Mouse (Mus musculus): ENCODE measurements around the gene Bad.

Bad gene

GRCm38 (mm10) chr19:6934195-6934977, 7.3 kb upstream of the Bad start, which contains the start of gene Kcnk4:
Kcnk4 (minus strand) TSS chr19:6934515.
- no peak for DNase-seq (ENCODE audit: low spot score in 2 of 2)

DNA sequence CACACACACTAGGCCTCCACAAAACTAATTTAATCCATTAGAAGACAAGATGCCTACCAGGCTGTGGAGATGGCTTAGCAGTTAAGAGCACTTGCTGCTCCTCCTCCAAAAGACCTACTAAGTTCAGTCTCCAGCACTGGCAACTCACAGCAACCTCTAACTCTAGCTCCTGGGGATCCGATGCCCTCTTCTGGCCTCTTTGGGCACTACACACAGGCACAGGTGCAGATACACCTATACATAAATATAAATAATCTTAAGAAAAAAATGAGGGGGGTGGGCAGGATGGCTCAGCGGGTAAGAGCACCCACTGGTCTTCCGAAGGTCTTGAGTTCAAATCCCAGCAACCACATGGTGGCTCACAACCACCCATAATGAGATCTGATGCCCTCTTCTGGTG, 5.4 kb upstream of the Bad start:
- DNase-seq (ENCODE audit: low spot score in 2 of 2) = no peak

DNA sequence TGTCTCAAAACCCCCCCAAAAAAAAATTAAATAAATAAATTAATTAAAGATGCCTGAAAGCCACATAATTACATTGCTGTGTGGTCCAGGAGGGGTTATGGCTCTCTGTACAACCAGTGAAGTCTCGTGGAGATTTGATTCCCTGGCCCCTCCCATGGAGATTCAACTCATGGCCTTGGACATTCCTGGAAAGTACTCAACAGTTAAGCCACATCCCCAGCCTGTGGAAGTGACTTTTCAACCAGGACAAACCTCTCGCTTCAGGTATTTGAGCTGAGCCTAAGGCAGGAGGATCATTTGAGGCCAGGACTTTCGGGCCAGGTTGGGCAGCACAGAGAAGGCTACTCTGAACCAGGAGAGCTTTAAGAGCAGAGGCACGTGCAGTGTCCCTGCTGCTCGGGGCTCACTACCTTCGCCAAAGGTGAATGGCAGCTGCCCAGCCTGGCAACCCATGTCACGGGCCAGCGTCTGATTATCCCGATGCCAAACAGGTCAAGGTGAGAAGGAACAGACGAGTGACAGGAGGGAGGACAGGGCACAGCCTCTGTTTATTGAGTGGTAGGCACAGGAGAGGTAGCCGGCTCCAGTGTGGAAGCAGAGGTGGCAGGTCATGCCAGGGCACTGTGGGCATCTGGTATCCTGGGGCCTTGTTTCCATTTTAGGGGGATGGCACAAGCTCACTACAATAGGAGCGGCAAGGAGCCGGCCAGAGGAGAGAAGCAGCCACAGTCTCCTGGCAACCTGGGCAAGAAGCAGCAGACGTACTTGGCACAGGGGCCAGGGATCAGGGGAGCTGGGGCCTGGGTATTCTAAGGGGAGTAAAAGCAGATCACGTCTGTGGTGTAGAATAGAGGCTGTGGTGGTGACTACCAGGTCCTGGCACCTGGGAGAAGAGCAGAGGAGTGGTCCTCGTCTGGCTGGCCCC, 3.9 kb upstream of the Bad start:
- DNase-seq (ENCODE audit: low spot score in 2 of 2) = no peak

DNA sequence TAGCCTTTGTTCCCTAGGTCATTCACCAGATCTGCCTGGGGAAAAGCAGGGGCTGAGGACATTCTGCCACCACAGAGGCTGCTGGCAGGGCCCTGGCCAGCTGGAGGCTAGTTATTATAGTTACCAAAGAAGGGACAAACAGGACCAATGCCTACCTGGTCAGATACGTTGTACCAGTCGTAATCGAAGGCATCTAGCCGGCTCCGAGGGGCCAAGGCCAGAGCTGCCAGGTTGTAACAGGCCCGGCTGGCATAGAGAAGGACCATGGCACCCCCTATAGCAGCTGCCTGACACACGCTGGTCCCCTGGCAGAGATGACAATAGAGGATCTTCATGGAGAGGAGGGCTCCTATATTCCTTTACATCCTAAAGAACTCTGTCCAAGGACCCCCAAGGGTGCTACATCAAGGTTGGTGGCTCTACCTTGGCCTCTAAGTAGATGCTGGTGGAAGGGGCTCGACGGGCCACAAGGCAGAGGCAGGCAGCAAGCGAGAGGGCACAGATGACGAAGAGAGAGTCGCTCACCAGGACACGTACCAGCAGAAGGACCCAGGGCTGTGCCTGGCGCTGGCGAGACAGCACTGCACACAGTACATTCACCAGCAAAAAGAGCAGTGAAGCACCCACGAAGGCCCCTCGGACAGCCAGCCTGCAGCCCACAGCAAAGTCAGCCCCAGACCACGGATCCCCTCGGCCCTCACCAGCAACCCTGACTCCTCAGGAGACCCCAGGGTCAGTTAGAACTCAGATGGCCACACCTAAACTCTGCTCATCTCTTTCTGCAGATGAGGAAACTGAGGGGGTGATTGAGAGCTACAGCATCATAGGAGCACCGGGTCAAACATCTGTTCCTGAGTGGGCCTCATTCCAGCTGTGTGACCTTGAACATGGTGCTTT, 2.3 kb upstream of the Bad start:
- no peak for DNase-seq (ENCODE audit: low spot score in 2 of 2)

- DNase-seq (ENCODE audit: low spot score in 2 of 2) = no peak
Observed at GRCm38 (mm10) chr19:6940396-6941351, 987 bp upstream of the Bad start.

- peak; percentile 75 to 87 for DNase-seq (ENCODE audit: low spot score in 2 of 2)
Observed at GRCm38 (mm10) chr19:6942249-6942691, 609 bp downstream of the Bad start, which contains the start of gene Gpr137. Gpr137 (minus strand) TSS chr19:6942480.

GRCm38 (mm10) chr19:6942764-6943163, 1.1 kb downstream of the Bad start:
- DNase-seq (ENCODE audit: low spot score in 2 of 2) = no peak

GRCm38 (mm10) chr19:6943709-6944108, 2.0 kb downstream of the Bad start:
- no peak for DNase-seq (ENCODE audit: low spot score in 2 of 2)

GRCm38 (mm10) chr19:6947742-6948141, 6.1 kb downstream of the Bad start:
- no peak for DNase-seq (ENCODE audit: low spot score in 2 of 2)

DNA sequence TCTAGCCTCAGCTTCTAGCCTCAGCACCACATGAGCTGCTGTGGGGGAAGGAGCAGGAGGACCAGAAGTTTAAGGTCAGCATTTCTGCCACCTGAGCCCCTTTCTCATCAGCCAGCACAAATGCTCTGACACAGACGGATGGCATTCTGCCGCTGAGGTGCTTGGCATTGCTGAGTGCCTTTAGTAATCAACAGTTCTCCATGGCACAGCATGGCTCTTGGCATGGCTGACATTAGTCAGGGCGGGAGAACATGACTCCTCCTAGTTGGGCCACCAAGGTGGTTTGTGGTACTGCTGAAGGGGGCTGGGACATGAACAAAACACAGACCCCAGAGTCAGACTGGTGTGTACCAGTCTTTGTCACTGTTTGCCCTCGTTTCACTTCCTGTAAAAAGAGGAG, 6.5 kb downstream of the Bad start:
- no peak for DNase-seq (ENCODE audit: low spot score in 2 of 2)

GRCm38 (mm10) chr19:6949532-6949931, 7.9 kb downstream of the Bad start:
- no peak for DNase-seq (ENCODE audit: low spot score in 2 of 2)

DNA sequence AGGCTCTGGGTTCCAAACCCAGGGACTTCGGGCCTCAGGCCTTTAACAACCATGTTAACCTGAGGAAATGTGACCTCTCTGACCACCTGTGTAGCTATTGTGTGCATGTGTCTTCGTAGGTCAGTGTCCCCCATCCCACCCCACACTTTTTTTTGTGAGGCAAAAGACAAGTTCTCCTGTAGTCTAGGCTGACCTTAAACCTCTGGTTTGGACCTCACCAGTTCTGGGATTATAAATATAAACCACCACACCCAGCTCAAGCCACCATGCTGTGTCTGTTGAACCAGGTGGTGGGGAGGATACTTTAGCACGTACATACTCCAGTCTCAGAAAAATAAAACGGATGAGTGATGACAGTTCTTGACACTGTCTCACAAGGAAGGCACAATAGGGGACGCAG, 8.3 kb downstream of the Bad start:
- no peak for DNase-seq (ENCODE audit: low spot score in 2 of 2)

GRCm38 (mm10) chr19:6950613-6951153, 9.0 kb downstream of the Bad start:
- peak in 1 of 2 experiments; percentile 49 for DNase-seq (ENCODE audit: low spot score in 2 of 2)

DNA sequence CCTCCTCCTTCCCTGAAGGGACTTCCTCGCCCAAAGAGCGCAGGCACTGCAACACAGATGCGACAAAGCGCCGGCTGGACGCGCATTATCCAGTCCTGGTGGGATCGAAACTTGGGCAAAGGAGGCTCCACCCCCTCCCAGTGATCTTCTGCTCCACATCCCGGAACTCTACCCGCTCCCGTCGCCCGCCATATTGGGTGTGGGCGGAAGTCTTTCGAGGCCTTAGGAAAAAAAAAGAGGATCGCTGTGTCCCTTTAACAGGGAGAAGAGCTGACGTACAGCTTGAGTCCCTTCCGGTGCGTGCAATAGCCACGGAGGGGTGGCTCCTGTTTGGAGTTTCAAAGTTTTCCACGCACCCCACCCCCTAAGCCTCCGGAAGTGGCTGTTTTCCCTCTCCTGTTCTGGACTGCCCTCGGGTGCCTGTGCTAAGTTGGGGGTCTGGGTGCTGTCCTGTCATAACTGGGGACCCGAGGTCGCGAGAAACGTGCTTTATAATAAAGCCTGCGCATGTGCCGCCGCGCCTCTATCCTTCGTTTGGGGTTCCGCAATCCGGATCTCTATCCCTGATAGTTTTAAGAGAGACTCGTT, 9.8 kb downstream of the Bad start:
- DNase-seq (ENCODE audit: low spot score in 2 of 2) = peak; percentile 68 to 84

DNA sequence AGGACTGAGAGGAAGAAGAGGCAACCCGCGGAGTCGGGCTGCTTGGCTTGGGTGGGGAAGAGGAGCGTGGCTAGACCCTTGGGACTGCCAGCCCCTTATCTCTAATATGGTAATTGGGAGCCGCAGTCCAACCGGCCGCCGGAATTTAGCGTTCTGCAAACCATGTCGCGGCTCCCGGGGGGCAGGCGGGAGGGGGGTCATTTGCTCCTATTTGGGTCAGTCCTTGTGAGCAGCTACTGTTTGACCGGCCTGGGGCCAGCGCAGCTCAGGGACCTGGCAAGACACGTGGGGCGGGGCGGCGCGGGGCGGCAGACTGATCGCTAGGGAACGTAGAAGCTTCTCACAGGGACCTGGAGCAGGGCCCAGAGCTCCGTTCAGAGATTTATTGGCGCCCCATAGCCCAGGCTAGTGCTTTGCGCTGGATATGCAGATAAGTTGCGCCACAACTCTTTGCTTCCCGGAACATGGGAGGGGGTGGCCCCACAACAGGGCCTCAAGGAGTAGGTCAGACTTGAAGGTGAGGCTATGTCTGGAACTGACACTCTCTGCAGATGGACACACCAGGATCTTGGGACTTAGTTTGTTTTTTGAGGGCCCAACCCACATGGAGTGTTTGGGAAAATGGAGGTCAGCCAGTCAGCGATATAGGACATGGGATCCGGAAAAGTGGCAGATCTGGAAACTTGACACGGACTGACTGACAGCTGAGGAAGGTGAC, 10.5 kb downstream of the Bad start:
- DNase-seq (ENCODE audit: low spot score in 2 of 2) = peak in 1 of 2 experiments; percentile 60

DNA sequence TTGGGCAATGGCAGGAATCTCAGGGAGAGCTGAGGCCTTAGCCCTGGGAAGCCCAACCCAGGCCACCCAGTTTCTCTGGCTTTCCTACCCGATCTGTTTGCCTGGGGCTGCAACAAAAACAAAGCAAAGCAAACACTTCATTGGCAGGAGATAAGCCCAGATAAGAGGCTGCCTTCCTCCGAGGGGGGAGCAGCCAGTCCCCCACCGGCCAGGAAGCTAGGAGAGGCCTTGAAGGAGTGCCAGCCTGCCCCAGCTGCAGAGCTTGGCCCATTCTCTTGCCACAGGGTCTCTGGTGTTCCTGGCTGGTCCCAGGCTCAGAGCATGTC, 11.0 kb downstream of the Bad start:
- no peak for DNase-seq (ENCODE audit: low spot score in 2 of 2)

DNA sequence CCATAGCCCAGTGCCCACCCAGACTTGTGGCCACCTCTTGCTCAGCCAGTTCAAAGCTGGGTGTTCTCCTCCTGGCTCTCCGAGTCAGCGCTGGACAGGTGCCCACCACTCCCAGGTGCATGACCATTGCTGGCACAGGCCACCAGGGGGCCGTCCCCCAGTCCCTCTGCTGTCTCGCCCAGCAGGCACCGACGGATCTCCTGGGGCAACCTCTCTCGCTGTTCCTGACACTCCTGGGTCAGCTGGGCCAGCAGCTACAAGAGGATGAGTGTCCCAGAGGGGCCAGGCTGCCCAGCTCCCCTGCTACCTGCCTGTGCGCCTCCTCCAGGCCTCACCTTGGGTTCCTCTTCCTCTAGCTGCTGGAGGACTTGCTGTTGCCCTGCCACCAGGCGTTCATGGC, 12.4 kb downstream of the Bad start:
- DNase-seq (ENCODE audit: low spot score in 2 of 2) = no peak

- no peak for DNase-seq (ENCODE audit: low spot score in 2 of 2)
Observed at GRCm38 (mm10) chr19:6955424-6955823, 13.8 kb downstream of the Bad start.

- no peak for DNase-seq (ENCODE audit: low spot score in 2 of 2)
Observed at GRCm38 (mm10) chr19:6956461-6956860, 14.8 kb downstream of the Bad start.

All from cerebellum, postnatal 4 days (tissue).